ENCODE assay signal across 28 mouse cellular contexts in the genomic region with DNA sequence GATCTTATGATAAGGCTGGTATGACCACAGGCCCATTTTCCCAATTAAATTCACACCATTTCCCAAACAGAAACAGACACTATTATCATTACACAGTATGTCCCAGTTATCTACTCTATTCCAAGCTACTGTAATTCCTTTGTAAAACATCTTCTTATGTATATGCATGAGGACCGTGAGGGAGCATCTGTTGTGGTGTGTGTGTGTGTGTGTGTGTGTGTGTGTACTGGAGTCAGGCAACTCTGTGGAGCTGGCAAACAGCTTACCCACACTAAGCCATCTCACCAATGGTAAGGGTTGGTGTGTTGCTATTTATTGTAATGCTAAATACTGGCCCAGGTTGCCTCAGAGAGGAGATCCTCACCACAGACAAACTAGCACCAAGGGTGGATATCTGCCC.
A peak's percentile ranks its signal among the peaks of the same experiment; 100 is the strongest.
DNase-seq lines count a peak whose midpoint lies in the region; ATAC-seq and TF ChIP-seq lines count a peak whose summit lies in the region.
"Had no signal": no experiment of that assay in that cellular context is flagged by ENCODE, and none has a peak within 500 bp of the region (broad histone marks: within the 10 kb centered on the region; RNA-seq: fewer than 3 reads in every experiment).

No protein-coding gene starts in this region.

- WGBS in forebrain, embryonic 15.5 days: 34% methylated on average over 1 of the region's 1 CpGs
- WGBS in forebrain, embryonic 12.5 days: 61% methylated on average over 1 of the region's 1 CpGs
- 40% methylated on average over 1 of the region's 1 CpGs for WGBS in forebrain, embryonic 16.5 days
- WGBS in cerebellum, adult 2 months: 31% methylated on average over 1 of the region's 1 CpGs

- no peak for TF ChIP-seq CTCF in cerebellum, adult 2 months (IDR thresholded peaks at IDR 0.05; ENCODE audit: borderline replicate concordance, insufficient read depth, low read depth, low read length)

- H3K4me1 ChIP-seq in forebrain, embryonic 15.5 days: peaks cover 8% of the 10 kb centered on the region; the same call in 1 of the 2 replicates
- H3K4me1 ChIP-seq in forebrain, embryonic 12.5 days: no peaks in the 10 kb centered on the region
- H3K4me1 ChIP-seq in forebrain, embryonic 16.5 days (replicated peaks; ENCODE audit: control insufficient read depth, insufficient read depth, low read length): peaks cover 9% of the 10 kb centered on the region
- H3K4me1 ChIP-seq in cerebellum, adult 2 months (ENCODE audit: control insufficient read depth, insufficient read depth, low read length): no peaks in the 10 kb centered on the region; the same call in 1 of the 2 replicates
- H3K4me1 ChIP-seq: heart, embryonic 13.5 days; kidney, embryonic 15.5 days; liver, embryonic 13.5 days; midbrain, embryonic 12.5 days had no signal

- peak; percentile 53 for DNase-seq in layer of hippocampus, adult 9-11 months
- DNase-seq in layer of hippocampus, postnatal 10 days (ENCODE audit: low spot score in 2 of 2): no peak
- DNase-seq in brain, adult 2 months (ENCODE audit: low read depth, low spot score): peak; percentile 70
- no peak for DNase-seq in cerebellum, adult 2 months
- DNase-seq: adrenal gland, postnatal 10 days; cerebellum, adult 18-20 months; cerebellum, postnatal 14 days; gastrocnemius, adult 2 months; gastrocnemius, postnatal 36 days; heart, adult 2 months; heart, postnatal 10 days; kidney, adult 18-20 months; kidney, postnatal 25 days; left cerebral cortex, postnatal 4 days; liver, embryonic 13.5 days; lung, adult 18-20 months; lung, postnatal 4 days had no signal

- ATAC-seq in forebrain, embryonic 15.5 days (replicated peaks): peak; percentile 81
- ATAC-seq in forebrain, embryonic 12.5 days (ENCODE audit: low FRiP score): no peak
- ATAC-seq in forebrain, embryonic 16.5 days: peak; percentile 86
- ATAC-seq: hindbrain, embryonic 16.5 days; lung, postnatal 0 days; Patski had no signal

- H3K36me3 ChIP-seq in forebrain, embryonic 15.5 days: peaks cover 26% of the 10 kb centered on the region
- peaks cover 29% of the 10 kb centered on the region for H3K36me3 ChIP-seq in forebrain, embryonic 12.5 days (replicated peaks)
- H3K36me3 ChIP-seq in forebrain, embryonic 16.5 days (ENCODE audit: control insufficient read depth, insufficient read depth): peaks cover 9% of the 10 kb centered on the region; the same call in 1 of the 2 replicates

- no peaks in the 10 kb centered on the region for H3K27me3 ChIP-seq in forebrain, embryonic 15.5 days
- no peaks in the 10 kb centered on the region for H3K27me3 ChIP-seq in forebrain, embryonic 12.5 days
- H3K27me3 ChIP-seq in forebrain, embryonic 16.5 days (replicated peaks; ENCODE audit: control insufficient read depth, insufficient read depth, low read length): no peaks in the 10 kb centered on the region
- H3K27me3 ChIP-seq in cerebellum, adult 2 months (ENCODE audit: control insufficient read depth, insufficient read depth, low read length): no peaks in the 10 kb centered on the region
- H3K27me3 ChIP-seq: heart, embryonic 13.5 days; kidney, embryonic 15.5 days; liver, embryonic 13.5 days; megakaryocyte, embryonic 14.5 days; midbrain, embryonic 12.5 days; Patski had no signal

- H3K27ac ChIP-seq in forebrain, embryonic 15.5 days (replicated peaks): 0 out of 2 replicates have a peak overlapping the region, but pooled peaks have one; percentile 24
- H3K27ac ChIP-seq in forebrain, embryonic 12.5 days: no peak overlapping the region
- H3K27ac ChIP-seq in forebrain, embryonic 16.5 days (ENCODE audit: low read length): no peak overlapping the region; the same call in none of the 2 replicates
- H3K27ac ChIP-seq in cerebellum, adult 2 months (ENCODE audit: insufficient read depth, low read length): no peak overlapping the region
- H3K27ac ChIP-seq: gastrocnemius, adult 2 months; heart, adult 2 months; heart, embryonic 13.5 days; kidney, embryonic 15.5 days; liver, embryonic 13.5 days; midbrain, embryonic 12.5 days had no signal

- no peaks in the 10 kb centered on the region for H3K9me3 ChIP-seq in forebrain, embryonic 15.5 days
- H3K9me3 ChIP-seq in forebrain, embryonic 12.5 days: no peaks in the 10 kb centered on the region
- H3K9me3 ChIP-seq in forebrain, embryonic 16.5 days (ENCODE audit: control insufficient read depth, low read length): no peaks in the 10 kb centered on the region
- H3K9me3 ChIP-seq: heart, embryonic 13.5 days; kidney, embryonic 15.5 days; liver, embryonic 13.5 days; megakaryocyte, embryonic 14.5 days; midbrain, embryonic 12.5 days had no signal

- no peak overlapping the region for H3K4me3 ChIP-seq in forebrain, embryonic 15.5 days
- no peak overlapping the region for H3K4me3 ChIP-seq in forebrain, embryonic 12.5 days (replicated peaks)
- no peak overlapping the region for H3K4me3 ChIP-seq in forebrain, embryonic 16.5 days (replicated peaks; ENCODE audit: low read length)
- no peak overlapping the region for H3K4me3 ChIP-seq in cerebellum, adult 2 months (replicated peaks; ENCODE audit: insufficient read depth, low read depth, low read length)
- H3K4me3 ChIP-seq: erythroblast, embryonic 14.5 days; gastrocnemius, adult 2 months; heart, adult 2 months; heart, embryonic 13.5 days; kidney, embryonic 15.5 days; liver, embryonic 13.5 days; megakaryocyte, embryonic 14.5 days; midbrain, embryonic 12.5 days had no signal

- H3K9ac ChIP-seq in forebrain, embryonic 15.5 days (replicated peaks): no peak overlapping the region
- H3K9ac ChIP-seq in forebrain, embryonic 12.5 days: no peak overlapping the region
- no peak overlapping the region for H3K9ac ChIP-seq in forebrain, embryonic 16.5 days (replicated peaks; ENCODE audit: low read depth, low read length)
- H3K9ac ChIP-seq: heart, embryonic 13.5 days; kidney, embryonic 15.5 days; liver, embryonic 13.5 days; midbrain, embryonic 12.5 days had no signal

- H3K4me2 ChIP-seq in forebrain, embryonic 15.5 days (replicated peaks): no peak overlapping the region
- H3K4me2 ChIP-seq in forebrain, embryonic 12.5 days: no peak overlapping the region
- no peak overlapping the region for H3K4me2 ChIP-seq in forebrain, embryonic 16.5 days (ENCODE audit: low read length)
- H3K4me2 ChIP-seq: heart, embryonic 13.5 days; kidney, embryonic 15.5 days; liver, embryonic 13.5 days; midbrain, embryonic 12.5 days had no signal

- TF ChIP-seq POLR2A in cerebellum, adult 2 months (IDR thresholded peaks at IDR 0.05; ENCODE audit: borderline replicate concordance, insufficient read depth, low read length): no peak

Comparison
In these comparisons a context has a peak if more than half of its experiments do, and no peak if none do; other contexts are left out.
1. DNase-seq: peak in layer of hippocampus, adult 9-11 months (single experiment) and brain, adult 2 months (single experiment); none in layer of hippocampus, postnatal 10 days (0 of 2) and cerebellum, adult 2 months (0 of 2).